Mouse (Mus musculus) lung, postnatal 10 days (tissue): ENCODE measurements around the gene Rnase11.
"Not testable (repeated sequence)": the region's sequence is repeated elsewhere in the genome, so short reads cannot be mapped to it uniquely, and the experiment has no call there.

ENCODE experiments used
- DNase-seq: peaks from one replicate; pipeline ENCODE4 v3.0.0; 2021

Gene Rnase11

DNA sequence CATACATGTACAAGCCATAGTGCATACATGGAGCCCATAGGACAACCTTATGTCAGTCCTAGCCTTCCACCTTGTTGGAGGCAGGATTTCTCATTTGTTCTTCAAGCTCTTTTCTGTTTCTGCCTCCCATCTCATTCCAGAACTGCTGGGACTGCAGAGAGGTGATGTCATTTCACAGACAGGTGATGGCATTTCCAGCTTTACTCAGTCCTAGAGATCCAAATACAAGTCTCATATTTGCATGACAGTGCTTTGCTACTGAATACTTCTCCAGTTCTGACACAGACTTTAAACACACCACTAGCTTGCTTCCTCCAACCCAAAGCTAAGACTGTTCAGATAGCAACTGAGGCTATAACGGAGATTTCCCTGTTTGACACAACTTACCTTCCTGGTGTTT, 29.2 kb upstream of the Rnase11 start:
- no peak for DNase-seq

DNA sequence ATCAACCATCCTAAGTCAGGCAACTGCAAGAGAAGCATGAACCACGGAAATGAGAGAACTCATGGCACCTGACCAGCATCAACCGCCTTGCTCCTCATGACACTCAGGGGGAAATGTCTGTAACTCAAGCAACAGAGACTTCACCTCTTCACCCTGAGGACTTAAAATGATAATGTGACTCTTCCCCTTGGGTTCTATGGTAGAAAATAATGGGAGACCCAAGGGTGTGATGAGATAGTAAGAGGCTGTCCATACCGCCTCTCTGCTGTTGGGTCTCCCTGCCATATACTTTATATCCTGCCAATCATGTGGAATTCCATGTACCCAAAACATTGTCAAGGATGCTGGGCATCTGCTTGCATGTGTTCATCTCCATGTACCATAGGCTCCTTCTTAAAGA, 24.4 kb upstream of the Rnase11 start, which contains the start of gene Olfr750:
Gene Olfr750, minus strand, starts transcription at position 101 of the 400 bp plus-strand sequence.
- no peak for DNase-seq

DNA sequence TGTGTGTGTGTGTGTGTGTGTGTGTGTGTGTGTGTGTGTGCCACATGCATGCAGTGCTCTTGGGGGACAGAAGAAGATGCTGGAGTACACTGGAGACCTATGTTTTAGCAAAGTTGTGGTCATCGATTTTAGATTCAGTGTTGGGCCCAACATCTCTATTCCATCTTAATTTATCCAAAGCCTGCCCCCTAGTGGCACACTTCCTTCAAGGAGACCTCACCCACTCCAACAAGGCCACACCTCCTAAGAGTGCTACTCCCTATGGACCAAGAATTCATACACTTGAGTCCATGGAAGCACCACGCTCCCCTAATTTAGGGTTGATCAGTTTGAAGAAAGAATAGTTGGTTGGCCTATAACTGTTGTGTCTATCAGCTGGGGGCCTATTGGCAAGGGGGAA, 19.7 kb upstream of the Rnase11 start:
- DNase-seq: peak; percentile 74

DNA sequence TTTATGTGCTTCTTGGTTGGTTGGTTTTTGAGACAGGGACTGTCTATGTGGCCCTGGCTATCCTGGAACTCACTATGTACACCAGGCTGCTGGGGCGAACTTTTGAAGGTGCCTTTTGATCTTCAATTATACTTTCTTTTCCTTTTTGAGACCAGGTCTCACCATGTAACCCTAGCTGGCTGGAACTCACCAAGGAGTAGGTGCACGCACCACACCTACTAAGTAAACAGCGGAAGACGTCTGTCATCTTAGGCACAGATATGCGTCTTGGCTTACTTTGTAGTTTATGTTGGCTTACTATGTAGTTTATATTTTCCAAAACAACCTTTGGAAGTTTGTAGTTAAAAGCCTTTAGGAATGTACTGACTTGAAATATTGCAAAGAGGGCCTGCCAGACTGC, 19.0 kb upstream of the Rnase11 start:
- DNase-seq: no peak

DNA sequence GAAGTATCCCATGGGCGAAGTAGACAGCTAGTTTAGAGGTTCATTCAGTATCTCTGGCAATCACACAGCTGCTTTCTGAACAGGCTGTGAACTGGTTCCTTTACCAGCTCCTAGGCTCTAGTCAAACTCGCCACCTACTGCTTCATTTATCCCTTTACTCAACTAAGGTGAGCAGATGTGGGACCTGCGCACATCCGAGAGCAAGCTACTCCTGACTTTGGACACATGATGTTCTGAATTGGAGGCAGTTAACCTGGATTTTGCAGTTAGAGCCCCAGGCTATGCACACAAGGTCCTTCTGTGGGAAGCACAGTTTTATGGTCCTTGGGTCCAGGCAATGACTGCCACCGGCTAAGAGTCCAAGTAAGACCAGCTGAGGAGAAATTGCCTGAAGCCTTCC, 10.8 kb upstream of the Rnase11 start:
- DNase-seq: no peak

DNA sequence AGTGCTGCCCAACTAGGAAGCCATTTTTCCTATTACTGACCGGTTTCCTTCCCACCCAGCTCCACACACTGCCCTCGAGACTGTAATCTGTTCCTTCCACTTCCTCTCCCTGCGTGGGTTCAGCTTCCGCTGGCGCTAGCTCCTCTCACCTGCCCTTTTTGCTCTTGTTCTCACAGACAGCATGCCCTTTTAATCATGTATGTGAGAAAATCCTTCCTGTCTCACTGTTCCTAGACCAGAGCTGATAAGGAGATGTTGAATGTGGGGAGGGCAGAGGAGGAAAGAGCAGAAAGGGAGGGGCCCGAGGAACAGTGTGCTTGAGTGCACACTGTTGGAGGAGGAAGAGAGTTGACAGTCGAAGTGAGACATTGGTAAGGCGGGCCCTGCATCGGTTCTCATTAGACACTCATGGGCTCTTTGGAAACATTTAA, 7.5 kb upstream of the Rnase11 start, which contains the start of gene Rnase12:
Gene Rnase12, minus strand, starts transcription at position 261 of the 431 bp plus-strand sequence.
- no peak for DNase-seq

DNA sequence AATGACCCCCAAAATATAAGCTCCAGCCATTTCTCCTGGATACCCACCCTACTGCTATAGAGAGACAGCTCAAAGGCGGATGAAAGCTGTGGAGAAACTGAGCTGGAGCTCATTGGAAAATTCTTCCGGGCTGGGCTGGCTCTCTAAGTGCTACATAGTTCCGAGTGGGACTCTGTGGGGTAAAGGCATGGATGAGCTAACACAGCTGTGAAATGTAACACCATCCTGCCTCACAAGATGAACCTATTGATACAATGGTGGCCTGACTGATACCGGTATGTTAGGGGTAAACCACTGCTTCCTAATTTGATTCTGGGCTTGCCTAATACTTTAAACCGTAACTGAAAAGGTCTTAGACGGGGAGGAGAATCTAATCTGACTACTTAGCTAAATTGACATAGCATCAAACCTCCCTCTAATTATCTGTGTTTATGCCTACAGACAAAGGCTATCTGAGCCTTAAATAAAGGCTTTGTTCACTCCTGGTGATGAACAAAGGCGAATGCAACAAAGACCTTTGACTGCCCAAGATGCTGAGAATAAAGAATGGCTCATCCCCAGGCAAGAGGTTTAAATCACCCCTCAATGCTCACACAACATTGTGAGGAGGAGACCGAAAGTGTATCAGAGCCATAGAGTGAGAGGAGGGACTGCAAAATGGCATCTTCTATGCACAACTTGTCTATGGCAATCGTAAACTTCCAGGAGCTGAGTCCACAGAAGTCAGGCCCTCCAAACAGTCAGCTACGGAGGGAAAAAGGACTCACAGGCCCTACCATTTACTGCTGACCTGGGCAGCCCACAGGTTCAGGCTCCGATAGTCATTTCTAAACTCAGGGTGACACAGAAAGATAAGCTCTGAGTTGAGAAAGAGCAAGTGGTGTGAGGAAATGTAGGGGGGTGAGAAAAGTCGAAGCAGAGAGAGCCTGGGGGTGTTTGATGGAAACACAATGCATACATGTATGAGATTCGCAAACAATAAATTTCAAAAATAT, 4.6 kb upstream of the Rnase11 start:
- no peak for DNase-seq

DNA sequence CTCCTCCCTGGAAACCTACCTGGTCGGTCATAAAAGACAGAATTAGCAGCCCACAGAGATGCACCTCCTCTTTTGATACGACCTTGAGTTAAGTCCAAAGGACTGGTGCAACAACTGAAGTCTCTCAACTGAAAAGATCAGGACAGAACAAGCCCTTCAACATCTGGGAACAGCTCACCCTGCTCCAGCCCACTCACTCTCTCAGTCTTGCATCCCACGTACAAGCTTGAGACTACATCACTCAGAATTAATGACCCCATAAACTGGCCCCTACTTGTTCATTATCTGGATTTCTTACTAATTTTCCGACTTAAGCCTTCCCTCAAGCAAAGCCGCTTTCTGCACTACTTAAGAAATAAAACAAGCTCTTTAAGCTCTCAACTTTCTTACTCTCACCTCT, 3.2 kb upstream of the Rnase11 start:
- no peak for DNase-seq

DNA sequence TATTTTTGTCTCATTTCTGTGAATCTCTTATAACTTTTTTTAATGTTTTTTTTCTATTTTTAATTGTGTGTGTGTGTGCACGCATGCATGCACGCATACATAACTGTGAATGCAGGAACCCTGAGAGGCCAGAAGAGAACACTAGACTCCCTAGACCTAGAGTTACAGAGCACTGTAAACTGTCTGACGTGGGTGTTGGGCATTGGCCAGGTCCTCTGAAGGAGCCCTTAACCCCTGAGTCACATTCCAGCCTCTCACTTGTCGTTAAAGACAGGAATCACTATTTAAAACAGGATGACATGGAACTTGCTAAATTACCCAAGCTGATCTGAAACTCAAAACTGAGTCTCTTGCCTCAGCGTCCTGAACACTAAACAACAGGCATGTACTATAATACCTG, 2.0 kb upstream of the Rnase11 start:
- peak; percentile 28 for DNase-seq

DNA sequence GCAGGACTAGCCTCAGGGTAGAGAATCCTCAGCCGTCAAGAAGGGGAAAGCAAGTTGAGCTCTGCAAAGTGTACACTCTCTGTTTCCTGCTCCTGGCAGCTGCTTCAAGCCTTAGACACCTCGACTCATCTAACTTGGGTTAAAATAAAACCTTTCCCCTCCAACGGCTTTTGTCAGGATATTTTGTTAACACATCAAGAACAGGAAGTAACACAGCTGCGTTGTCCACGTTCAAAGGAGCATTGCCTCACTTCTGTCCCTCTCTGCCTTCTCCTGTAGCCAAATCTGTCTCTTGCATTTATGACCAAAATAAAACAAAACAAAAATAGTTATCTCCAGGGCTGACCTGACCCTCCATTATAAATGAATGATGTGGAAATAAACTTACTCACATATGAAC, 2.1 kb downstream of the Rnase11 start:
- peak; percentile 16 for DNase-seq

DNA sequence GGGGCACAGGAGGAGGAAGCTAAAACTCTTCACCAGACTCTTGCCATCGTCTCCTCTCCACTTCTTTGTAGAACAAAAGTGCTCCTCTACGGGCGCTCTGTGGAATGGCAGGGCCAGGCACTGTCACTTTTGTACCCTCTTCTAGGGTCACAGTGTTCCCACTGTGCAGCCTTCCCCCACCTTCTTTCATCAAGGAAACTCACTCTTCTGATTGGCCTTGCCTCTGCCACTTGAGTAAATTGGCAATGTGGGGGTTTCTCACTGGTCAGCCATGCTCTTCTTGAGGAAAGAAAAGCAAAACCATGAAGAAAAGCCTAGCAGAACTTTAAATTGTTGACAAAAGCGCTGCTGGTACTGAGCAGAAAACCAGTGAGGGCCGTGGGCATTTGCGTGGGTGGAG, 8.2 kb downstream of the Rnase11 start, which contains the start of gene Rnase9:
Gene Rnase9, minus strand, starts transcription at position 101 of the 400 bp plus-strand sequence.
- DNase-seq: no peak

DNA sequence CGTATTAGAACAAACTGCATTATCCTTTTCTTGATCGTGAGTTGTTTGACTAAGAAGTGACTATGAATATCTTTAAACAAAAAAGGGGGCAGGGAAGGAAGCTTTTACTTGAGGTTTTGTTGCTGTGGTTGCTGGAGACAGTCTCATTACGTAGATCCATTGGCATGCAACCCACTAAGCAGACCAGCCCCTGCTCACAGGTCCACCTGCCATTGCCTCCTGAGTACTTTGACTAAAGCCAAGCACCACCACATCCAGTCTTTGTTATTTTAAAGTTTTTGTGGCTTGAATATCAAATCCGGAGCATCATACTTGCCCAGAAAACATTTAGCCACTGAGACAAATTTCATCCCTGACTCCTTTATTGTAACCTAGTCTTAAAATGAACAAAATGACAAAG, 13.7 kb downstream of the Rnase11 start:
- DNase-seq: no peak

DNA sequence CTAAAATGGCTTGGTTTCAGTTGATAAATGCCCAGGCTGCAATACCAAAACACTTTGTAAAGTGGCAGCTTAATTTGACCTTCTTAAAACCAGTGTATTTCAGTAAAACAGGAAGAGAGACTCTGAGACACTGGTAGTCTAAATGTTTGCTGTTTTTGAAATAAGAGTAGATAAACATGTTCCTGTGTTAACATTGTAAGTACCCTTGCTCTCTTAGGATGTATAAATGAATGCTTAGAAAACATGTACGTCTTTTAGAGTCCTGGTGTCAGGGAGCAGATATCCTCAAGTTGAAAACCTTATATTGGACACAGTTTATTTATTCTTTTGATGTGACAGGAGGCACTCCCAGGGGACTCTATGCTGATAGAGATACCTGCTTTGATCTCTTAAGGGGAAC, 14.8 kb downstream of the Rnase11 start:
- no peak for DNase-seq

DNA sequence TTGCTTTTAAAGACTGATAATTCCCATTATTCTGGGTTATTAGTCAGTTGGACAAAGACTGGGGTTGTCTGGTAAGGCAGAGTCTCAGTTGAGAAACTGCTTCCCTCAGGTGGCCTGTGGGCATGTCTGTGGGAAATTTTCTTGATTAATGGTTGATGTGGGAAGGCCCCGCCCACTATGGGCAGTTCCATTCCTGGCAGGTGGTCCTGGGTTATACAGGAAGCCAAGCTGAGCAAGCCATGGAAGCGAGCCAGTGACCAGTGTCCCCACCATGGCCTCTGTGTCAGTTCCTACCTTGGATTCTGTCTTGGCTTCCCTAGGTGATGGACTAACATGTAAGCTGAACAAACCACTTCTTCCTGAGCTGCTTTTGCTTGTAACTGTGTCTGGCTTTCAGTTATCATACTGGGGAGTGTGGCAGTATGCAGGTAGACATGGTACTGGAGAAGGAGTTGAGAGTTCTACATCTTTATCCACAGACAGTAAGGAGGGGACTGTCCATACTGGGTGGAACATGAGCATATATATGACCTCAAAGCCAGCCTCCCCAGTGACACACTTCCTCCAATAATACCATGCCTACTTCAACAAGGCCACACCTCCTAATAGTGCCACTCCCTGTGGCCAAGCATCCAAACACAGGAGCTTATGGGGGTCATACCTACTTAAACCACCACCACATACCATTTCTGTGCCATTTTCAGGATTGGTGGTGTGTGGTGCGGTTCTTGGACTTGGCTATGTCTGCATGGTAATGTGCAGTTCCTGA, 22.4 kb downstream of the Rnase11 start:
- DNase-seq: no peak

DNA sequence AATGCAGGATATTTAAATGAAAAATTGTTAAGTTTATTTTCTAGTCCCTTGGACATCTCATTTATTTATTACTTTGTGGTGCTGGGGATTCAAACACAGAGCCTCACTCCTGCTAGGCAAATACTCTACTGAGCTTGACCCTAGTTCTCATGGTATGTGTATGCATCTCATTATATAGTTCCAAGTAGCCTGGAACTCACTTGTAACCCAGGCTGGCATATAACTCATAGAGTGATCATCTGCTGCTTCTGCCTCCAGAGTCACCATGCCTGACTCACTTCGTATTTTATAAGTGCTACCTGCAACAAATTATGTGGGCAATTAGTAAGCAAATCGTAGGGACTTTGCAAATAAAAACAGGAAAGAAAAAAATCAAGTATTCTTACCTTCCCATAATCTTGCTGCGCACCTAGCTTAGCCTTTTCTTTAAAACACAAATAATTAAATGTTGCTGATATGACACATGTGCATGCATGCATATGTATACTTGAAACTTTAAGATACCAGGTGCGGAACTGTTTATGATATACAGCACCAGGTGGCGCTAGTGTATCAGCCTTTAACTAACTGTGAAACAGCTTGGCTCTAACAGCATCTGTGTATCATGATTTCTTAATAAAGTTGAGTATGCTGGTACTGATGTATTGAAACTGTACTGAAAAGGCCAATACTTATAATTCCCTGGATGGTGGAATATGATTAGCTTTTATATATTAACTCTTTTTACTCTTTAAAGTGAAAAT, 23.4 kb downstream of the Rnase11 start:
- DNase-seq: peak; percentile 78

DNA sequence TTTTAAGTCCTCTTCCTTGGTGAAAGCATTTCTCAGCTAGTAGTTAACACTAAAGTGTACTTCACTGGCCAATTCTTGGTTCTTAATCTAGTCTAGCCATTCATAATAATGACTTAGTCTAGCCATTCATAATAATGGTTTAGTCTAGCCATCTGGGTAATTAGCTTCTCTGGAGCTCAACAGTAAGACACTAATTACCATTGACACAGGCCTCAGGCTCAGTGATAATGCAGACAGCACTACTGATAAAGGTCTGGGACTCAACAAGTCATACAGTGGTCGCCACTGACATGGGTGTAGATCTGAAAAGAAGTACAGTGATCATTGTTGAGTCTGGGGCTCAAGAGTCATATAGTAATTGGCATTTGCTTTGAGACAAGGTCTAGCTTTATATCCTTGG, 25.1 kb downstream of the Rnase11 start:
- no peak for DNase-seq

DNA sequence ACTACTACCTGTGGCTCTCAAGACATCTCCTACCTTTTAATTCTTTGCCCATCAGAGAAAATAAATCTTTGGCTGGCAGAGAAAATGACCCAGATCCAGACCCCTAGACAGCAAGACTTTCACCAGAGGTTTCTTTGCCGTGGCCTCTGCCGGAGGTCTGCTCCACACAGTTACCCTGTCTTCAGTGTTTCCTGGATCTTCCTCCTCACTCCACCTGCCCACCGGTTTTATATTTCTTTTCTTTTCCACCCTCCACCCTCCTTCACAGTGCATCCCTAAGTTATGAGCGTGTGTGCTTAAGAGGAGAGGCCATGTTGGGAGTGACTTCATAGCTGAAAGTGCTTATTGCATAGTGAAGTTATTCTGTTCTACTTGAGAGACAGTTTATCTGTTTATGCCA, 26.5 kb downstream of the Rnase11 start:
- no peak for DNase-seq

DNA sequence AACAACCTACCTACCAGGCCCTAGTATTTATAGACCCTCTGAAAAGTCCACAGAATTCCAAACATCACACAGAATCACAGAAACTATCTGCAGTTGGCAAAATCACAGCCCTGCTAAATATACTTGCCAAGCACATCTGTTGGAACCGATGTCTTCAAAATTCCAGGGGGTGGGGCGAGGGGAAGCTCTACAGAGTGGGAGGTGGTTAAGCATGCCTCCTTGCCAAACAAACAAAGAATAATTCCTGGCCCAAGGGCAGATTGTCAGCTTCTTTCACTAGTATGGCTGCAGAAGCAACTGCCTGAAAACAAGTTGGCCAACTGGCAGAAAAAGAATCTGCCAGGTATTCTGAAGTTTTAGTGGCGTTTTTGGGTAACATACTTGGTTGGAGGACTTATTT, 32.7 kb downstream of the Rnase11 start:
- DNase-seq: peak; percentile 71

DNA sequence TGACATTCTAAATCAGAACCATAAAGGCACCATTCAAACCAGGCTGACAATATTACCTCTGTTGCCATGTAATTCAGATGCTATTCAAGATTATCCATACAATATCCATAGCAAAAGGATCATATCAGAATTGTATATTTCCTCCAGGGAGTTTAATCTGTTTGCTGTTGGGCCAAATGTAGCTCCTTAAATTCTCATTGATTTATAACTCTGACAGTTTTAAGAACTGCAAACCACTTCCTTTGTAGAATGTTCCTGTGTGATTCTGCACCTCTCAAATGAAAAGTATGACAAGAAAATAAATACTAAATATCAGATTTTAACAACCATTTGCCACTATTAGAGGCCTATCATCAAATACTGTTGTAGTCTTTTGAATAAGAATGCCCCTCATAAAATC, 34.2 kb downstream of the Rnase11 start:
- no peak for DNase-seq

DNA sequence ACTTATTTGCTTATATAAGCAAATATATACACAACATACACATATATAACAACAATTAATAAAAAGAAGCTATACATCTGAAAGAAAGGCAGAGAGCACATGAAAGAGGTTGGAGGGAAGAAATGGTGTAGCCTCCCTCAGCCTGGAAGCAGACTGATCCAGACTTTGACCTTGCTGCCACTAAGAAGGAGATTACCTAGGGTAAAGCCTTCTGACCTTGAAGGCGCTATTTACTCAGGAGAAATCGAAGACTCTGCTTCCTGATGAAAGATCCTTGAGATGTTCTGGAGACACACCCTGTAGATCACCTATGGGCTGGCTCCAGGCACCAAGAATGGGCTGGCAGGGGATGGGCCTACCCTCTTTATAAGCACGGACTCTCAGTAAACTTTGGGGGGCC, 35.2 kb downstream of the Rnase11 start:
- DNase-seq: not testable (repeated sequence)

DNA sequence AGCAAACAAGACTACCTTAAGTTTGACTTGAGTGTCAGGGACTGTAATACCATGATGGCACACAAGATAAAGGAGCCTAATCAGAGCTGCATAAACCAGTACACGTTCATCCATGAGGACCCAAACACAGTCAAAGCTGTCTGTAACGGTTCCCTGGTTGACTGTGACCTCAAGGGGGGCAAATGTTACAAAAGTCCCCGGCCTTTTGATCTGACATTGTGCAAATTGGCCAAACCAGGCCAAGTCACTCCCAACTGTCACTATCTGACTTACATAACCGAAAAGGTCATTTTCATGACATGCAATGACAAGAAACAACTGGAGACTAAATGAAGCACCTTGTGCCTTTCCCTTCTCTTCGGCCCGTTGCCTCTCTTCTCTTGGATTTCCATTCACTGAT, 40.4 kb downstream of the Rnase11 start:
- peak; percentile 35 for DNase-seq

DNA sequence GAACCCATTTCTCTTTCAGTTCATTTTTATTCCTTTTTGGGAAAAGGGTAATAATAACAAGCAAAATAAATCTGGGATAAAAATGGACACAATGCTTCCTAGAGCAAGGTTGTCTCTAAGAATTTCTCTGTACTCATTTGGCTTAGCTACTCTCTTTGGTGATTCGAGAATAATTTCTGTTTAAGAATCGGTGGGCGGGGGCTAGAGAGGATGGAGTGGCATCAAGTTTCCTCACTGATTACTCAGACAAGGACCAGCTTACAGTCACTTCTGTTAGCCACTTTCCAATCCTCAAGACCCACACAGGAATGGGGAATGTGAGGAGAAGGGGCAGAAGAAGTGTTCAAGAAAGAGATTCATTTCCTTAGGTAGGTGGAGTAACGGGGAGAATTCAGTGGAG, 41.2 kb downstream of the Rnase11 start:
- DNase-seq: peak; percentile 45
